Mouse (Mus musculus) ES-Bruce4 (cell line): ENCODE measurements around the gene Slc26a10. TPM values are rescaled to one million over a fixed set of nuclear protein-coding genes. Genes with fewer than 3 reads are reported as not detected.
"Not testable (repeated sequence)": the region's sequence is repeated elsewhere in the genome, so short reads cannot be mapped to it uniquely, and the experiment has no call there.

Experiments
- H3K27ac ChIP-seq: 2 replicates; pipeline ENCODE4 v1.5.1; 2012; ENCODE audit warnings: low read length, inconsistent platforms; ENCODE audit not compliant: insufficient read depth
- H3K27me3 ChIP-seq: 2 replicates; pipeline ENCODE4 v1.6.1; 2012; ENCODE audit warnings: mild to moderate bottlenecking, low read length, inconsistent platforms; ENCODE audit not compliant: control insufficient read depth, poor library complexity, insufficient read depth, severe bottlenecking
- H3K36me3 ChIP-seq: 2 replicates; pipeline ENCODE4 v1.6.1; 2012; ENCODE audit warnings: inconsistent platforms, mild to moderate bottlenecking, low read length, moderate library complexity; ENCODE audit not compliant: control insufficient read depth, poor library complexity, insufficient read depth, severe bottlenecking
- H3K4me1 ChIP-seq: one replicate; pipeline ENCODE4 v1.8.1; 2011; ENCODE audit warnings: low read length; ENCODE audit not compliant: control insufficient read depth, insufficient read depth
- H3K4me3 ChIP-seq: 2 replicates; pipeline ENCODE4 v1.5.1; 2011; ENCODE audit warnings: low read depth, mild to moderate bottlenecking, low read length
- H3K9ac ChIP-seq: 2 replicates; pipeline ENCODE4 v1.6.1; 2012; ENCODE audit warnings: low read depth, mild to moderate bottlenecking, inconsistent platforms; ENCODE audit not compliant: poor library complexity, severe bottlenecking
- H3K9me3 ChIP-seq: replicated peaks from 2 replicates; pipeline ENCODE4 v1.6.1; 2012; ENCODE audit warnings: mild to moderate bottlenecking, low read length, inconsistent platforms; ENCODE audit not compliant: control insufficient read depth, poor library complexity, insufficient read depth, severe bottlenecking
- CTCF ChIP-seq: IDR thresholded peaks from one replicate; pipeline ENCODE4 v1.8.1; 2011; ENCODE audit warnings: low read depth, low read length
- EP300 ChIP-seq: IDR thresholded peaks from 2 replicates; pipeline ENCODE4 v1.6.1; 2011; ENCODE audit warnings: low read depth, low read length; ENCODE audit not compliant: insufficient read depth
- POLR2A ChIP-seq: IDR thresholded peaks from one replicate; pipeline ENCODE4 v1.8.1; 2011; ENCODE audit warnings: low read length; ENCODE audit not compliant: insufficient read depth
- polyA plus RNA-seq: library from polyadenylated mRNA; stranded (reverse); fragments of >200 nt; gene quantifications from 2 replicates; pipeline ENCODE4 v1.2.4, GENCODE M21; 2011; ENCODE audit warnings: low read depth; ENCODE audit not compliant: missing spikeins, insufficient read depth, insufficient read length

Slc26a10 gene
- polyA plus RNA-seq, 1 experiment, result 24.6 TPM

GRCm38 (mm10) chr10:127140971-127141370 is 39.5 kb downstream of the Slc26a10 start:
- Histone ChIP-seq H3K27ac (no peak overlapping the region), H3K27me3 (no peaks in the 10 kb centered on the region), H3K4me3 (no peak overlapping the region), H3K9me3 (no peaks in the 10 kb centered on the region; the same call in 1 of the 2 replicates), H3K36me3 (no peaks in the 10 kb centered on the region), H3K9ac (no peak overlapping the region), H3K4me1 (no peaks in the 10 kb centered on the region)
- no peak for TF ChIP-seq CTCF
- TF ChIP-seq EP300, result no peak
- no peak for TF ChIP-seq POLR2A

GRCm38 (mm10) chr10:127138328-127139141 is 41.9 kb downstream of the Slc26a10 start:
- Histone ChIP-seq H3K4me3 (no peak overlapping the region), H3K36me3 (no peaks in the 10 kb centered on the region), H3K27ac (no peak overlapping the region)

DNA sequence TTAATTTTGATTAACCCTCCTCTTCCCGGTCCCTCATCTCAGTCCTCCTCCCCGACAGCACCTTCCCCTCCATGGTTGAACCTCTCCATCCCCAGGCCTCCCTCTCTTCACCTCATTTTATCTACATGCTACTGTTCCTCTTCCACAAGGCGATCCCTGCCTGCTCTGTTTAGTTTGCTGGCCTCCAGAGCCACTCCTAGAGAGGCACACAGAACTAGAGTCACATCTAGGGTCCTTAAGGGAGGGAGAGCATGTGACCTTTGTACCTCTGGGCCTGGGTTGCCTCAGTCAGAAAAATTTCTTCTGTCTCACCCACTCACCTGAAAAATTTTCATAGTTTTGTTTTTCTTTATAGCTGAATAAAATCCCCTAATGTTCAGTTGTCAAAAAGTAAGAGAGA is 42.5 kb downstream of the Slc26a10 start:
- H3K36me3 ChIP-seq, result no peaks in the 10 kb centered on the region
- no peak for TF ChIP-seq POLR2A
- TF ChIP-seq CTCF, result no peak
- TF ChIP-seq EP300, result no peak
- H3K4me3 ChIP-seq, result no peak overlapping the region
- H3K27me3 ChIP-seq, result no peaks in the 10 kb centered on the region
- no peak overlapping the region for H3K27ac ChIP-seq
- H3K4me1 ChIP-seq, result peaks cover 3% of the 10 kb centered on the region
- H3K9me3 ChIP-seq, result no peaks in the 10 kb centered on the region; the same call in 1 of the 2 replicates
- no peak overlapping the region for H3K9ac ChIP-seq

More at GRCm38 (mm10) chr10:127138328-127139141, 41.9 kb downstream of the Slc26a10 start:
- no peak for TF ChIP-seq EP300
- no peak for TF ChIP-seq POLR2A
- TF ChIP-seq CTCF, result no peak
- H3K9me3 ChIP-seq, result no peaks in the 10 kb centered on the region; the same call in 1 of the 2 replicates
- H3K4me1 ChIP-seq, result peaks cover 3% of the 10 kb centered on the region
- H3K27me3 ChIP-seq, result no peaks in the 10 kb centered on the region
- no peak overlapping the region for H3K9ac ChIP-seq

DNA sequence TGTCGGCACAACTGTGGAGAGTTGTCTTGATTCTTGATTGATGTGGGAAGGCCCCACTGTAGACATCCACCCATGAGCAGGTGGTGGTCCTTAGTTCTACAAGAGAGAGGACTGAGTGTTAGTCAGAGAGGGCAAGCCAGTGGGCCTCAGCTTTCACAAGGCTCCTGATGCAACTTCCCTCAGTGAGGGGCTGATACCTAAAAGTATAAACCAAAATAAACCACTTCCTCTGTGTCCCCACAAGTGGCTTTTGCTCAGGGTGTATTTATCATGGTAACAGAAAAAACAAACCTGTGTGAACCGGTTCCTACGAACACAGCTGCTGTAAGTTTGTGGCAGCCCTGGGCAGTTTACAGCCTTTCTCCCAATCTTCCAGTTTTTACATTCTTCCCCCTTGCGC is 43.9 kb downstream of the Slc26a10 start:
- Histone ChIP-seq H3K9me3 (no peaks in the 10 kb centered on the region), H3K4me3 (no peak overlapping the region), H3K27me3 (no peaks in the 10 kb centered on the region), H3K36me3 (no peaks in the 10 kb centered on the region), H3K9ac (no peak overlapping the region), H3K27ac (no peak overlapping the region), H3K4me1 (peaks cover 4% of the 10 kb centered on the region)
- no peak for TF ChIP-seq EP300
- TF ChIP-seq POLR2A, result no peak
- TF ChIP-seq CTCF, result no peak

GRCm38 (mm10) chr10:127135118-127135836 is 45.2 kb downstream of the Slc26a10 start:
- Histone ChIP-seq H3K27ac (no peak overlapping the region), H3K9me3 (no peaks in the 10 kb centered on the region), H3K4me3 (no peak overlapping the region), H3K27me3 (no peaks in the 10 kb centered on the region), H3K9ac (no peak overlapping the region), H3K4me1 (peaks cover 6% of the 10 kb centered on the region), H3K36me3 (no peaks in the 10 kb centered on the region)
- TF ChIP-seq CTCF, result no peak
- no peak for TF ChIP-seq POLR2A
- TF ChIP-seq EP300, result no peak

GRCm38 (mm10) chr10:127134394-127135035 is 45.9 kb downstream of the Slc26a10 start:
- H3K9ac ChIP-seq, H3K4me3 ChIP-seq, H3K36me3 ChIP-seq, H3K27ac ChIP-seq, H3K9me3 ChIP-seq, H3K4me1 ChIP-seq, H3K27me3 ChIP-seq: not testable (repeated sequence)
- peak; percentile 23 for TF ChIP-seq CTCF
